Mouse (Mus musculus): ENCODE measurements around the gene Mia2. TPM values are rescaled to one million over a fixed set of nuclear protein-coding genes. Genes with fewer than 3 reads are reported as not detected.
"Not testable (repeated sequence)": the region's sequence is repeated elsewhere in the genome, so short reads cannot be mapped to it uniquely, and the experiment has no call there.

Mia2 gene
- total RNA-seq (2014; fragmentation: Nextera tagmentation) = 86.2 and 124 TPM in 2 replicates
- 119 and 151 TPM in 2 replicates for total RNA-seq (2017)

- ATAC-seq (replicated peaks; ENCODE audit: poor library complexity, severe bottlenecking) = no peak
These were observed at the start of gene Mia2 for GRCm38 (mm10) chr12:59095104-59096025. TSS of gene Mia2 (plus strand) at chr12:59095799.

GRCm38 (mm10) chr12:59052470-59052869 is 43.1 kb upstream of the Mia2 start:
- ATAC-seq (replicated peaks; ENCODE audit: poor library complexity, severe bottlenecking) = no peak; the same call in 1 of the 2 replicates

- no peak for ATAC-seq (replicated peaks; ENCODE audit: poor library complexity, severe bottlenecking)
These were observed 42.4 kb upstream of the Mia2 start for GRCm38 (mm10) chr12:59053166-59053565.

GRCm38 (mm10) chr12:59053976-59054375 is 41.6 kb upstream of the Mia2 start:
- ATAC-seq (replicated peaks; ENCODE audit: poor library complexity, severe bottlenecking) = peak; percentile 26; the same call in 1 of the 2 replicates

GRCm38 (mm10) chr12:59055196-59055850 is 40.3 kb upstream of the Mia2 start:
- no peak for ATAC-seq (replicated peaks; ENCODE audit: poor library complexity, severe bottlenecking)

GRCm38 (mm10) chr12:59056222-59056621 is 39.4 kb upstream of the Mia2 start:
- ATAC-seq (replicated peaks; ENCODE audit: poor library complexity, severe bottlenecking) = no peak

- ATAC-seq (replicated peaks; ENCODE audit: poor library complexity, severe bottlenecking) = not testable (repeated sequence)
These were observed 37.4 kb upstream of the Mia2 start for GRCm38 (mm10) chr12:59058242-59058641.

GRCm38 (mm10) chr12:59060322-59060721 is 35.3 kb upstream of the Mia2 start:
- no peak for ATAC-seq (replicated peaks; ENCODE audit: poor library complexity, severe bottlenecking)

- peak; percentile 96 for ATAC-seq (replicated peaks; ENCODE audit: poor library complexity, severe bottlenecking)
These were observed 34.5 kb upstream of the Mia2 start, which contains the start of gene Trappc6b for GRCm38 (mm10) chr12:59060993-59061595. TSS of gene Trappc6b (minus strand) at chr12:59061472.

GRCm38 (mm10) chr12:59064837-59065236 is 30.8 kb upstream of the Mia2 start:
- no peak for ATAC-seq (replicated peaks; ENCODE audit: poor library complexity, severe bottlenecking)

- ATAC-seq (replicated peaks; ENCODE audit: poor library complexity, severe bottlenecking) = no peak
These were observed 29.8 kb upstream of the Mia2 start for GRCm38 (mm10) chr12:59065776-59066175.

GRCm38 (mm10) chr12:59066448-59067077 is 29.0 kb upstream of the Mia2 start, which contains the start of gene Pnn:
TSS of gene Pnn (plus strand) at chr12:59066884.
- peak; percentile 98 for ATAC-seq (replicated peaks; ENCODE audit: poor library complexity, severe bottlenecking)

- peak; percentile 23 for ATAC-seq (replicated peaks; ENCODE audit: poor library complexity, severe bottlenecking)
These were observed 28.5 kb upstream of the Mia2 start for GRCm38 (mm10) chr12:59067095-59067494.

GRCm38 (mm10) chr12:59068791-59069190 is 26.8 kb upstream of the Mia2 start:
- no peak for ATAC-seq (replicated peaks; ENCODE audit: poor library complexity, severe bottlenecking)

- ATAC-seq (replicated peaks; ENCODE audit: poor library complexity, severe bottlenecking) = no peak
These were observed 23.3 kb upstream of the Mia2 start for GRCm38 (mm10) chr12:59072286-59072685.

GRCm38 (mm10) chr12:59074052-59074451 is 21.5 kb upstream of the Mia2 start:
- peak; percentile 38; the same call in 1 of the 2 replicates for ATAC-seq (replicated peaks; ENCODE audit: poor library complexity, severe bottlenecking)

- no peak for ATAC-seq (replicated peaks; ENCODE audit: poor library complexity, severe bottlenecking)
These were observed 18.6 kb upstream of the Mia2 start for GRCm38 (mm10) chr12:59076996-59077395.

GRCm38 (mm10) chr12:59077883-59078282 is 17.7 kb upstream of the Mia2 start:
- no peak for ATAC-seq (replicated peaks; ENCODE audit: poor library complexity, severe bottlenecking)

- no peak for ATAC-seq (replicated peaks; ENCODE audit: poor library complexity, severe bottlenecking)
These were observed 15.1 kb upstream of the Mia2 start for GRCm38 (mm10) chr12:59080461-59080860.

GRCm38 (mm10) chr12:59084446-59084845 is 11.2 kb upstream of the Mia2 start:
- no peak for ATAC-seq (replicated peaks; ENCODE audit: poor library complexity, severe bottlenecking)

Measured in granulocyte monocyte progenitor cell, adult 5-6 weeks (primary cell).